Mouse (Mus musculus): ENCODE results near the gene Gtsf1l.
"Not testable (repeated sequence)": the region's sequence is repeated elsewhere in the genome, so short reads cannot be mapped to it uniquely, and the experiment has no call there.

Gene Gtsf1l

GRCm38 (mm10) chr2:163086561-163086960, 1.1 kb downstream of the Gtsf1l start:
- DNase-seq (ENCODE audit: low spot score), result no peak

GRCm38 (mm10) chr2:163085047-163085446, 2.6 kb downstream of the Gtsf1l start:
- no peak for DNase-seq (ENCODE audit: low spot score)

- no peak for DNase-seq (ENCODE audit: low spot score)
These were observed 3.1 kb downstream of the Gtsf1l start for GRCm38 (mm10) chr2:163084519-163084918.

- DNase-seq (ENCODE audit: low spot score), result no peak
These were observed 5.1 kb downstream of the Gtsf1l start for GRCm38 (mm10) chr2:163082591-163082990.

- DNase-seq (ENCODE audit: low spot score), result no peak
These were observed 8.6 kb downstream of the Gtsf1l start for GRCm38 (mm10) chr2:163079041-163079440.

- no peak for DNase-seq (ENCODE audit: low spot score)
These were observed 12.4 kb downstream of the Gtsf1l start for GRCm38 (mm10) chr2:163075234-163075633.

- no peak for DNase-seq (ENCODE audit: low spot score)
These were observed 12.8 kb downstream of the Gtsf1l start for GRCm38 (mm10) chr2:163074808-163075207.

GRCm38 (mm10) chr2:163074006-163074405, 13.6 kb downstream of the Gtsf1l start:
- no peak for DNase-seq (ENCODE audit: low spot score)

GRCm38 (mm10) chr2:163073023-163073757, 14.5 kb downstream of the Gtsf1l start:
- DNase-seq (ENCODE audit: low spot score), result no peak

GRCm38 (mm10) chr2:163071590-163071989, 16.1 kb downstream of the Gtsf1l start:
- DNase-seq (ENCODE audit: low spot score), result no peak

- no peak for DNase-seq (ENCODE audit: low spot score)
These were observed 17.4 kb downstream of the Gtsf1l start for GRCm38 (mm10) chr2:163070213-163070612.

- no peak for DNase-seq (ENCODE audit: low spot score)
These were observed 20.4 kb downstream of the Gtsf1l start for GRCm38 (mm10) chr2:163067233-163067632.

GRCm38 (mm10) chr2:163066326-163066725, 21.3 kb downstream of the Gtsf1l start:
- DNase-seq (ENCODE audit: low spot score), result no peak

- DNase-seq (ENCODE audit: low spot score), result no peak
These were observed 25.5 kb downstream of the Gtsf1l start for GRCm38 (mm10) chr2:163062119-163062508.

GRCm38 (mm10) chr2:163061203-163062118, 26.2 kb downstream of the Gtsf1l start:
- DNase-seq (ENCODE audit: low spot score), result no peak

- no peak for DNase-seq (ENCODE audit: low spot score)
These were observed 27.0 kb downstream of the Gtsf1l start for GRCm38 (mm10) chr2:163060630-163061029.

- not testable (repeated sequence) for DNase-seq (ENCODE audit: low spot score)
These were observed 28.7 kb downstream of the Gtsf1l start for GRCm38 (mm10) chr2:163058981-163059380.

- no peak for DNase-seq (ENCODE audit: low spot score)
These were observed 31.1 kb downstream of the Gtsf1l start for GRCm38 (mm10) chr2:163056584-163056983.

- DNase-seq (ENCODE audit: low spot score), result no peak
These were observed 31.9 kb downstream of the Gtsf1l start for GRCm38 (mm10) chr2:163055715-163056114.

- DNase-seq (ENCODE audit: low spot score), result no peak
These were observed 32.7 kb downstream of the Gtsf1l start for GRCm38 (mm10) chr2:163054891-163055494.

- DNase-seq (ENCODE audit: low spot score), result peak; percentile 69
These were observed 33.3 kb downstream of the Gtsf1l start, which contains the start of gene Mybl2 for GRCm38 (mm10) chr2:163054335-163054840. Gene Mybl2, plus strand, starts transcription at chr2:163054687.

GRCm38 (mm10) chr2:163052826-163053225, 34.8 kb downstream of the Gtsf1l start:
- no peak for DNase-seq (ENCODE audit: low spot score)
